Mouse (Mus musculus) spleen, adult 2 months (tissue): ENCODE data around the gene Msh6.
"Not testable (repeated sequence)": the region's sequence is repeated elsewhere in the genome, so short reads cannot be mapped to it uniquely, and the experiment has no call there.

Experiments used
- CTCF ChIP-seq: fragments of 200-500 bp; IDR thresholded peaks from 2 replicates; pipeline ENCODE4 v1.5.1; 2011; ENCODE audit warnings: mild to moderate bottlenecking, inconsistent platforms; ENCODE audit not compliant: insufficient read depth, insufficient read length, insufficient replicate concordance; ENCODE audit errors: extremely low read depth
- POLR2A ChIP-seq: fragments of 200-500 bp; IDR thresholded peaks from 2 replicates; pipeline ENCODE4 v1.6.1; 2011; ENCODE audit warnings: low read depth, low read length, inconsistent platforms

GRCm38 (mm10) chr17:87959931-87960330 lies 14.9 kb upstream of the Msh6 start:
- TF ChIP-seq CTCF, POLR2A: not testable (repeated sequence)
